Mouse (Mus musculus): Measurements from ENCODE around the gene Ldhc. TPM values are rescaled to one million over a fixed set of nuclear protein-coding genes. Genes with fewer than 3 reads are reported as not detected.

The Ldhc gene
- polyA plus RNA-seq, 1 experiment from 2014 or later: 0.12 TPM

Other genes with a start within 250 kb of the Ldhc start
- 13.9 and 16.4 TPM in 2 replicates for gene Sergef, start 221.4 kb upstream of the Ldhc start, polyA plus RNA-seq (2015; fragmentation: Nextera tagmentation; extraction: Ambion mirVana)
- 1.7 and 2.0 TPM in 2 replicates for gene Tph1, start 188.7 kb upstream of the Ldhc start, polyA plus RNA-seq (2015; fragmentation: Nextera tagmentation; extraction: Ambion mirVana)
- gene Saal1, start 150.5 kb upstream of the Ldhc start, polyA plus RNA-seq (2015; fragmentation: Nextera tagmentation; extraction: Ambion mirVana): 32.6 and 33.6 TPM in 2 replicates
- gene Saa3, start 145.5 kb upstream of the Ldhc start, polyA plus RNA-seq (2015; fragmentation: Nextera tagmentation; extraction: Ambion mirVana): 0.42 and 0.55 TPM in 2 replicates
- 0.23 TPM in 1 of 2 replicates, not detected in the other for gene Saa4, start 128.6 kb upstream of the Ldhc start, polyA plus RNA-seq (2015; fragmentation: Nextera tagmentation; extraction: Ambion mirVana)
- gene Saa1, start 118.2 kb upstream of the Ldhc start, polyA plus RNA-seq (2015; fragmentation: Nextera tagmentation; extraction: Ambion mirVana): 2.6 and 2.9 TPM in 2 replicates
- 0.68 TPM in 1 of 2 replicates, not detected in the other for gene Saa2, start 109.4 kb upstream of the Ldhc start, polyA plus RNA-seq (2015; fragmentation: Nextera tagmentation; extraction: Ambion mirVana)
- gene Hps5, start 65.1 kb upstream of the Ldhc start, polyA plus RNA-seq (2015; fragmentation: Nextera tagmentation; extraction: Ambion mirVana): 27.7 and 31.5 TPM in 2 replicates
- gene Gtf2h1, start 65.1 kb upstream of the Ldhc start, polyA plus RNA-seq (2015; fragmentation: Nextera tagmentation; extraction: Ambion mirVana): 42.3 and 43.8 TPM in 2 replicates
- 1,596 and 1,620 TPM in 2 replicates for gene Ldha, start 19.7 kb upstream of the Ldhc start, polyA plus RNA-seq (2015; fragmentation: Nextera tagmentation; extraction: Ambion mirVana)
- 177 and 180 TPM in 2 replicates for gene Tsg101, start 58.8 kb downstream of the Ldhc start, polyA plus RNA-seq (2015; fragmentation: Nextera tagmentation; extraction: Ambion mirVana)
- 11.7 and 12.4 TPM in 2 replicates for gene Uevld, start 97.3 kb downstream of the Ldhc start, polyA plus RNA-seq (2015; fragmentation: Nextera tagmentation; extraction: Ambion mirVana)
- gene Gm9999, start 122.4 kb downstream of the Ldhc start, polyA plus RNA-seq (2015; fragmentation: Nextera tagmentation; extraction: Ambion mirVana): not detected in 2 replicates
- gene Spty2d1, start 147.2 kb downstream of the Ldhc start, polyA plus RNA-seq (2015; fragmentation: Nextera tagmentation; extraction: Ambion mirVana): 18.8 and 19.4 TPM in 2 replicates
- 28.1 and 30.2 TPM in 2 replicates for gene Tmem86a, start 189.4 kb downstream of the Ldhc start, polyA plus RNA-seq (2015; fragmentation: Nextera tagmentation; extraction: Ambion mirVana)